Mouse (Mus musculus) embryonic fibroblast, embryonic 13.5 days (primary cell): ENCODE results near the gene Atg101.

Experiments used
- CTCF ChIP-seq: IDR thresholded peaks from 2 replicates; pipeline ENCODE4 v1.5.1; 2011; ENCODE audit warnings: mild to moderate bottlenecking, control low read depth, low read length, moderate library complexity, borderline replicate concordance; ENCODE audit not compliant: insufficient read depth
- POLR2A ChIP-seq: IDR thresholded peaks from 2 replicates; pipeline ENCODE4 v1.6.1; 2011; ENCODE audit warnings: low read depth, mild to moderate bottlenecking, control low read depth, low read length, moderate library complexity

DNA sequence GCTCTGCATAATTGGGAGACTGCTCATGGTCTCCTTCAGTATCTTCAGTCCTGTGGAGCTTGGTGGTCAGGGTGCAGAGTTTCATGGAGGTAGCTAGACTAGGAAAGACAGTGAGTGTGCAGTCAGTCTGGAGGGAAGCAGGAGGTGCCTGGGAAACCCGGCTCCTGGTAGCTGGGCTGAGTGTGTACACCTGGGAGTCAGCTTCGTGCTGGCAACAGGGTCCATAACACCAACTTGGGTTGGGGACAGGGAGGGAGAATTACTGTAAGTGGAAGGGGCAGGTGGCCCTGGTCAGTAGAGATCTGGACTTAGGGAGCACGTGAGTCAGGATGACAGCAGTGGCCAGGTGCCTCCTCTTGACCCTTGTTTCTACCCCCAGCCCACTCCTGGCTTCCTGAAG, 24.1 kb upstream of the Atg101 start:
- no peak for TF ChIP-seq CTCF
- no peak for TF ChIP-seq POLR2A
